Mouse (Mus musculus) embryonic facial prominence, embryonic 11.5 days (tissue): ENCODE data around the gene A930017K11Rik. TPM values are rescaled to one million over a fixed set of nuclear protein-coding genes. Genes with fewer than 3 reads are reported as not detected.

Experiments used
- ATAC-seq: fragments of 200-750 bp; cut with Nextera tagmentation; replicated peaks from 2 replicates; pipeline ENCODE4 v1.8.0; 2017; ENCODE audit warnings: low read depth; ENCODE audit not compliant: insufficient number of reproducible peaks, low FRiP score, low TSS enrichment
- DNase-seq: peaks from one replicate; pipeline ENCODE4 v3.0.0-alpha.2; 2015; ENCODE audit warnings: low spot score
- H3K27ac ChIP-seq: fragments of 300-500 bp; sonication (generic); replicated peaks from 2 replicates; pipeline ENCODE4 v1.5.1; 2014; ENCODE audit warnings: mild to moderate bottlenecking, low read depth, low read length, control low read depth
- H3K27me3 ChIP-seq: fragments of 300-500 bp; sonication (generic); 2 replicates; pipeline ENCODE4 v1.6.1; 2014; ENCODE audit warnings: mild to moderate bottlenecking, low read length, moderate library complexity, mixed read lengths; ENCODE audit not compliant: control insufficient read depth, insufficient read depth
- H3K36me3 ChIP-seq: fragments of 300-500 bp; sonication (generic); replicated peaks from 2 replicates; pipeline ENCODE4 v1.6.1; 2014; ENCODE audit warnings: low read depth, mild to moderate bottlenecking, low read length, moderate library complexity, mixed read lengths; ENCODE audit not compliant: control insufficient read depth, insufficient read depth
- H3K4me1 ChIP-seq: fragments of 300-500 bp; sonication (generic); 2 replicates; pipeline ENCODE4 v1.6.1; 2014; ENCODE audit warnings: low read length, mixed read lengths; ENCODE audit not compliant: control insufficient read depth, insufficient read depth
- H3K4me2 ChIP-seq: fragments of 300-500 bp; sonication (generic); 2 replicates; pipeline ENCODE4 v1.6.1; 2014; ENCODE audit warnings: low read depth, mild to moderate bottlenecking, control low read depth, low read length, moderate library complexity
- H3K4me3 ChIP-seq: fragments of 300-500 bp; sonication (generic); 2 replicates; pipeline ENCODE4 v1.5.1; 2014; ENCODE audit warnings: low read depth, low read length, control low read depth
- H3K9ac ChIP-seq: fragments of 300-500 bp; sonication (generic); replicated peaks from 2 replicates; pipeline ENCODE4 v1.6.1; 2014; ENCODE audit warnings: mild to moderate bottlenecking, control low read depth, low read length
- H3K9me3 ChIP-seq: fragments of 300-500 bp; sonication (generic); replicated peaks from 2 replicates; pipeline ENCODE4 v1.6.1; 2016; ENCODE audit warnings: mild to moderate bottlenecking, low read length, inconsistent platforms, mixed read lengths; ENCODE audit not compliant: control insufficient read depth
- WGBS: fragments of 180-500 bp; shearing (Covaris S2); extraction: QIAGEN DNeasy Blood & Tissue Kit; methylation state at CpG from one replicate; pipeline ENCODE4 v1.1.7; 2014; 5-methylcytosine and 5-hydroxymethylcytosine counted together
- polyA plus RNA-seq: library from polyadenylated mRNA; unstranded; fragments of >200 nt; fragmentation: Nextera tagmentation; extraction: Ambion mirVana; gene quantifications from 2 replicates; pipeline ENCODE4 v1.2.1, GENCODE M21; 2014

Gene A930017K11Rik
- polyA plus RNA-seq, 1 experiment from 2014 or later = 0.49 TPM

- Histone ChIP-seq H3K27me3 (no peaks in the 10 kb centered on the region), H3K36me3 (peaks cover 2% of the 10 kb centered on the region; the same call in 1 of the 2 replicates), H3K4me1 (no peaks in the 10 kb centered on the region), H3K27ac (no peak overlapping the region), H3K9ac (no peak overlapping the region), H3K9me3 (no peaks in the 10 kb centered on the region), H3K4me2 (no peak overlapping the region), H3K4me3 (no peak overlapping the region)
- DNase-seq = no peak
- WGBS = 79% methylated on average over 3 of the region's 3 CpGs
- ATAC-seq = no peak
Measured at GRCm38 (mm10) chr17:25967652-25968051, 15.3 kb upstream of the A930017K11Rik start.

- no peak overlapping the region for H3K4me2 ChIP-seq
- DNase-seq = no peak
- no peak overlapping the region for H3K27ac ChIP-seq
- no peaks in the 10 kb centered on the region for H3K9me3 ChIP-seq
- no peaks in the 10 kb centered on the region for H3K27me3 ChIP-seq
- H3K36me3 ChIP-seq = peaks cover 2% of the 10 kb centered on the region; the same call in 1 of the 2 replicates
- H3K4me1 ChIP-seq = no peaks in the 10 kb centered on the region
- H3K9ac ChIP-seq = no peak overlapping the region
- 88% methylated on average over 7 of the region's 7 CpGs for WGBS
- no peak for ATAC-seq
- no peak overlapping the region for H3K4me3 ChIP-seq
Measured at GRCm38 (mm10) chr17:25964271-25964670, 11.9 kb upstream of the A930017K11Rik start.

DNA sequence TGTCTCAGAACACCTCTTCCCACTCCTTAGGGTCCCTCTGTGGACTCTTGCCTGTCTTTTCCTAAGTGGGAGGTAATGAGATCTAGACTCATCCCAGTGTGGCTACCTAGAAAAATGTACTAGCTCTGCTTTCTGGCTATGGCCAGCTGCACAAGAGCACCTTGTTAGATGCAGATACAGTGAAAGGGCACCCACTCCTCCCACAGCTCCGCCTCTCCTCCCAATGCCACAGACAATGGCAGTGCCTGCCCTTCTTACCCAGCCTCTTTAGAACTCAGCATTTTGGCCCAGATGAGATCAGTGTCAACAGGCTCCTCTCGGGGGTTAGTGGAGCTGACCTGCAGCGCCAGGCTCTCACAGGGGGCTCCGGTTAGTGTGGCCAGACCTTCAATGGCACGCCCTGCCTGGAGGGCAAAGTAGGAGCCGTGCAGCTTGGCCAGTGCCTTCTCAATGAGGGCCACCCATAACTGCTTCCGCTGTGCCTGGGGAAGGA lies 10.1 kb upstream of the A930017K11Rik start:
- Histone ChIP-seq H3K4me3 (no peak overlapping the region), H3K4me2 (no peak overlapping the region), H3K27ac (no peak overlapping the region), H3K36me3 (peaks cover 2% of the 10 kb centered on the region; the same call in 1 of the 2 replicates), H3K4me1 (no peaks in the 10 kb centered on the region), H3K9ac (no peak overlapping the region), H3K27me3 (no peaks in the 10 kb centered on the region), H3K9me3 (no peaks in the 10 kb centered on the region)
- 90% methylated on average over 7 of the region's 7 CpGs for WGBS
- DNase-seq (no peak), ATAC-seq (no peak)

GRCm38 (mm10) chr17:25961566-25961965 lies 9.2 kb upstream of the A930017K11Rik start:
- Histone ChIP-seq H3K4me3 (no peak overlapping the region), H3K9me3 (no peaks in the 10 kb centered on the region), H3K27ac (no peak overlapping the region), H3K27me3 (no peaks in the 10 kb centered on the region), H3K36me3 (peaks cover 2% of the 10 kb centered on the region; the same call in 1 of the 2 replicates), H3K9ac (no peak overlapping the region), H3K4me2 (no peak overlapping the region), H3K4me1 (no peaks in the 10 kb centered on the region)
- no peak for ATAC-seq
- no peak for DNase-seq
- 95% methylated on average over 5 of the region's 5 CpGs for WGBS

DNA sequence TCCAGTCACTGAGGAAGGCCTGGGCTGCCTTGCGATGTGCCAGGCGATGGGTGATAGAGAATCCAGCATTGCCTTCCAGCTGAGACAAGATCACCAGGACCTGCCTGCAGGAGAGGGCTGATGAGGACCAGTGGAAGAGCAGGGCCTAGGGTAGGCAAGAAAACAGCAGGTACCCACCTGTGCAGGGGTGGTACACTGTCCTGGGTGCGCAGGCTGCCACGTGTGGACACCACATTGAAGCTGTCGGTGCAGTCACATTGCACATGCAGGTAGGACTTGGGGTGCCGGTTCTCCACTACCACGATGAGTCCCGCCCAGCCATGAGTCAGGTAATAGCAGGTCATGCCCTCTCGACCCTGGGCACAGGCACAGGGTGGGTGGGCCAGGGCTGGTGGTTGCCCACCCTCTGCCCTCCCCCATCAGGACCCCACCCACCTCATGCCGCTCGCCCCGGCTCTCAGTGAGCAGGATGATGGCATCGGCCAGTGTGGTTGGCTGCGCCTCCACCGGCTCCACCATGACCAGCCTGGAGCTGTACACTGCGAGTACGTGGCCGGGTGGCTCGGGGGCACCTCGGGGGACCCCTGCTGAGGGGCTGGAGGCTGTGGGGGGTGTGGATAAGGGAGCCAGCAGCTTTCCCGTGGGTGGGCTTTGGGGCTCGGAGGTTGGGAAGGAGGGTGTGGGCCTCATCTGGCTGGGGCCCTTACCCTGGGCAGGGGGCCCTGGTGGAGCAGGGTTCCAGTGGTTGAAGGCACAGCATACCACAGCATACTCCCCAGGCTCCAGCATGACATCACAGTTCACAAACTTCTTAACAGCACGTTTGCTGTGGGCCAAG lies 7.5 kb upstream of the A930017K11Rik start:
- H3K27ac ChIP-seq = no peak overlapping the region
- no peak overlapping the region for H3K4me3 ChIP-seq
- H3K27me3 ChIP-seq = no peaks in the 10 kb centered on the region
- H3K4me1 ChIP-seq = no peaks in the 10 kb centered on the region
- H3K9me3 ChIP-seq = no peaks in the 10 kb centered on the region
- ATAC-seq = no peak
- H3K9ac ChIP-seq = no peak overlapping the region
- peaks cover 2% of the 10 kb centered on the region; the same call in 1 of the 2 replicates for H3K36me3 ChIP-seq
- 93% methylated on average over 23 of the region's 23 CpGs for WGBS
- no peak overlapping the region for H3K4me2 ChIP-seq
- no peak for DNase-seq

- Histone ChIP-seq H3K4me2 (no peak overlapping the region), H3K27ac (no peak overlapping the region), H3K36me3 (peaks cover under 1% of the 10 kb centered on the region; the same call in 1 of the 2 replicates), H3K4me1 (no peaks in the 10 kb centered on the region), H3K4me3 (no peak overlapping the region), H3K9me3 (no peaks in the 10 kb centered on the region), H3K9ac (no peak overlapping the region), H3K27me3 (no peaks in the 10 kb centered on the region)
- no peak for ATAC-seq
- DNase-seq = no peak
- 95% methylated on average over 11 of the region's 11 CpGs for WGBS
Measured at GRCm38 (mm10) chr17:25958771-25959494, 6.6 kb upstream of the A930017K11Rik start.

DNA sequence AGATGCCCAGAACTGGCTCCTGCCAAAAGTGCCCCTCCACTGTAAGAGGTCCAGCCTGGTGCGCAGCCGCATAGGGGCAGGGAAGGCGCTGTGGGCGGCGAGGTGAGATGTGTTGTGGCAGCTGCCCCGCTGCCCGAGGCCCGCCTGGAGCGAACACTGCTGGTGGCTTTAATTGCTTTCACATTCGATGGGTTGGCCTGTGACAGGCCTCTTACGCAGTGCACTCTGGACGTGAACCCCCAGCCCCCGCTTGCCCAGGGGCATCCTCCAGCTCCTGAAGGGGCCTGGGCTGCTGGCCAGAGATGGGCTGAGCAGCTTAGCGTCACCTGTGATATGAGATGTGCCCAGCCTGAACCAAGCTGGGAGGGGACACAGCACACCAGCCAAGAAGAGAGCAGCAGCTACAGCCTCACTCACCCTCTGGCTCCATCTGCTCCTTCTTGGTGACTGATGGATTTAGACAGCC lies 5.3 kb upstream of the A930017K11Rik start:
- 81% methylated on average over 14 of the region's 14 CpGs for WGBS
- no peak for DNase-seq
- H3K4me2 ChIP-seq = no peak overlapping the region
- H3K36me3 ChIP-seq = no peaks in the 10 kb centered on the region
- H3K9me3 ChIP-seq = no peaks in the 10 kb centered on the region
- no peak overlapping the region for H3K27ac ChIP-seq
- H3K4me3 ChIP-seq = no peak overlapping the region
- no peak overlapping the region; the same call in 1 of the 2 replicates for H3K9ac ChIP-seq
- peaks cover 10% of the 10 kb centered on the region for H3K27me3 ChIP-seq
- no peaks in the 10 kb centered on the region for H3K4me1 ChIP-seq
- no peak for ATAC-seq
